Mouse (Mus musculus) 3134 (cell line): ENCODE results near the gene Cdh18.
"Not testable (repeated sequence)": the region's sequence is repeated elsewhere in the genome, so short reads cannot be mapped to it uniquely, and the experiment has no call there.

Experiments used
- DNase-seq: peaks from one replicate; pipeline ENCODE4 v3.0.0-alpha.2; 2011; ENCODE audit warnings: low spot score; ENCODE audit not compliant: insufficient read length; ENCODE audit errors: extremely low read depth

The Cdh18 gene

DNA sequence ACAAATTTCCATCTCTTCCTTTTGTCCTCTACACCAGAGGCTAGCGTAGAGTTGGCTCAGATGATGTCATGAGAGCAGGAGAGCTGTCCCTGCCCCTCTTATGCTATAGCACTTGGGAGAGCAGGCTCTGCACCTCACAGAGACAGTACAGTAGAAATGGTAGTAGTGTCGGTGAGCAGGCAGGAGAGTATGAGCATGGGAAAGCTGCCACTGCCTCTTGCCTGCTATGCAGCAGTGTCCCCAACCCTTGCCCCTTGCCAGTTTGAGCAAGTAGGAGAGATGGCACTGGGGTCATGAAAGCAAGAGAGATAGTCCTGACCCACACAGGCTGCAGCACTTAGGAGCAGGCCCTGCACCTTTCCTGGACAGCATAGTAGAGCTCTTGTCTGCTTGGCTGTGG lies 607.1 kb downstream of the Cdh18 start:
- no peak for DNase-seq

- DNase-seq = no peak
Observed at GRCm38 (mm10) chr15:23164869-23165268, 616.0 kb downstream of the Cdh18 start.

- no peak for DNase-seq
Observed at GRCm38 (mm10) chr15:23174623-23175022, 625.8 kb downstream of the Cdh18 start.

GRCm38 (mm10) chr15:23212068-23212467 lies 663.2 kb downstream of the Cdh18 start:
- DNase-seq = no peak

GRCm38 (mm10) chr15:23230616-23231015 lies 681.8 kb downstream of the Cdh18 start:
- no peak for DNase-seq

DNA sequence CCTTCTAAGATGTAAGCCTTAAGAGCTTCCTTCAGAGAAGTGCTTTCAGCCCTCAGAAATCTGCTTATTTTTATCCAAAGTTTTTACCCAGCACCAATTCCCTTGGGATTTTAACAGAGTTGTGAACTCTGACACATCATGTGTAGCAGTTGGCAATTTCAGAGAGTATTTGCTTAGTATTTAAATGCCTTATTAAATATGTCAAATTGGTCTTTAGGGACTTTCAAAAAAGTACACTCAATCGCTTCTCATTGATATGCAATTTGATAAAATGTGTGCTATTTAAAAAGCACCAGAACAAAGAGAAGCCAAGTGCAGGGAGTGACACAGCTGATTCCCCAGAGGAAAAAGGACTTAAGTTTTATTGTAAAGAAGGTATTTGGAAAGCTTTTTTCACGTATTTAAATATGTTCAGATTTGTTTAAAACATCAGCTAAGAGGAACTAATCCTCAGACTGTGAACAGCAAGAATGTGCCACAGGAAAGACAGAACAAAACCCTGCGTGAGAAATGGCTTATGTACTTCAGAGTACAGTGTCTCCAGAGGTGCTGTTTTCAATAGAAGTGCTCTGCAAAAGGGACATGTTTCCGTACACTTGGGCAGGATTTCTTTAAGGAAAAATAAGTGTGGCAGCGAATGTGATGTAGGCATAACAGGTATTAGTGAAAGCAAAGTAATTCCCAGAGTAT lies 709.1 kb downstream of the Cdh18 start:
- DNase-seq = no peak

- no peak for DNase-seq
Observed at GRCm38 (mm10) chr15:23278421-23278820, 729.6 kb downstream of the Cdh18 start.

GRCm38 (mm10) chr15:23305018-23305417 lies 756.2 kb downstream of the Cdh18 start:
- no peak for DNase-seq

GRCm38 (mm10) chr15:23316766-23317165 lies 767.9 kb downstream of the Cdh18 start:
- no peak for DNase-seq

- DNase-seq = no peak
Observed at GRCm38 (mm10) chr15:23317409-23317808, 768.6 kb downstream of the Cdh18 start.

DNA sequence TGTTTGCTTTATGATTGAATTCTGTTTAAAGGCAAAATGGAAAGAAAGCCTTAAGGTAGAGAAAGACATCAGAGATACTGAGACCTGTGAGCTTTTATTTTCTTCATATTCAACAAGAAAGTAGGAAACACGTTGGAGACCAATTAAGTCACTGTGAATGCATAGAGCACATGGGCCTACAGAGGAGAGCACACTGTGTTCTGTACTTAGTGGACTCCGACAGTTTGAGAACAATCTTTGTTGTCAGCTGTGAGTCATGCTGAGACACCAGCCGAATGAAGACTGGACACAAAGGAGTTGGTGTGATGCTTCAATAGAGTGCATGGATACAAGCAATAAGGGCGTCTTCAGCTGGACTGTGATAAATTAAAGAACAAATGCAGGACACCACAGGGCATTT lies 791.5 kb downstream of the Cdh18 start:
- DNase-seq = not testable (repeated sequence)

DNA sequence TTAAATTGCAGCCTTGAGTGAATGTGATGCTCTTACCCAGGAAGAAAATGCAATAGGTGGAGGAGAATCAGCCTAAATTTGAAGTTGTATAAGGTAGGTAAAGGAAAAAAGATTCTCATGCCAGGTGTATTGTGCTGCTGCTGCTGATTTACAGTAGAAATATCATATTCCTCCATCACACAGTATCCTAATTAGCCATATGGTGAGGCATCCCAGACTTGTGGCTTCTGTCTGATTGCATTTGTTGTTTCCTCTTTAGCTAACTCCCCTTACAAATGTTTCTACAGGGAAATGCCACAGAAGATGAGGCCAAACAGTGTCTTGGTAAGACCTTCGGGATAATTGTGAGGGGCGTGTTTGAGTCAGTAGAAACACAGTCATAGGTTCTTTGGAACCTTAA lies 802.3 kb downstream of the Cdh18 start:
- no peak for DNase-seq

GRCm38 (mm10) chr15:23366325-23366724 lies 817.5 kb downstream of the Cdh18 start:
- no peak for DNase-seq

- no peak for DNase-seq
Observed at GRCm38 (mm10) chr15:23367712-23368111, 818.9 kb downstream of the Cdh18 start.

GRCm38 (mm10) chr15:23378016-23378750 lies 829.4 kb downstream of the Cdh18 start:
- DNase-seq = no peak

DNA sequence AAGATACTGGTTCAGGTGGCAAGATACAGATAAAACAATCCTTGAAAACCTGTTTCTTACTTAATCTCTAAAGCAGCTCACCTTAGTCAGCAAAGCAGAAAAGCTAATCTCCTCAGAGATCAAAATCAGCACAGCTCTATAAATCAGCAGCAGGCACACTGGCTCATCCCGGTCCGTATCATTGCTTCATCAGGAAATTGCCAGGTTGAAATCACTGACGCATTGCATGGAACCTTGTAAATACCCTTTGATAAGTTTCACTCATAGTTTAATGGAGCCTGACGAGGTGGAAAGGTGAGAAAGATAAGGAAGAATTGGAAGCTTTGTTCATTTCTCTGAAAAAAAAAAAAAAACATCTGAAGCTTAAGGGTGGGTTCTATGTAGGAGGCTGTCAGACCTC lies 837.0 kb downstream of the Cdh18 start:
- no peak for DNase-seq

GRCm38 (mm10) chr15:23396646-23397045 lies 847.8 kb downstream of the Cdh18 start:
- DNase-seq = no peak

- DNase-seq = no peak
Observed at GRCm38 (mm10) chr15:23403792-23404191, 855.0 kb downstream of the Cdh18 start.

DNA sequence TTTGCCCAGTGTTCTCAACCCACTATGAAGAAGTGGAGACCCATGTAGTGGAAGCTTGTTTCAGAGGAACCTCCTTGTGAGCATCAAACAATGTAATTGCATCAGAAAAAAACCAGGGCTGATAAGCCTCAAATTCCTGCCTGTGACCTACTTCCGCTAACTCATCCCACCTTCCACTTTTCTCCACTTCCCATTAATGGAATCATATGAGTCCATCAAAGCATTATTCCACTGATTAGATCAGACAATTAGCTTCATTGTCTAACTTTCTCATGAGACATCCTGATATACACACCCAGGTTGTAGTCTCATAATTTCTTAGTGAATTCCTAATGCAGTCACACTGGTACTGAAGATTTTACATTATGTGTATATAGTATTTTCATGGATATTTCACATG lies 859.4 kb downstream of the Cdh18 start:
- no peak for DNase-seq

DNA sequence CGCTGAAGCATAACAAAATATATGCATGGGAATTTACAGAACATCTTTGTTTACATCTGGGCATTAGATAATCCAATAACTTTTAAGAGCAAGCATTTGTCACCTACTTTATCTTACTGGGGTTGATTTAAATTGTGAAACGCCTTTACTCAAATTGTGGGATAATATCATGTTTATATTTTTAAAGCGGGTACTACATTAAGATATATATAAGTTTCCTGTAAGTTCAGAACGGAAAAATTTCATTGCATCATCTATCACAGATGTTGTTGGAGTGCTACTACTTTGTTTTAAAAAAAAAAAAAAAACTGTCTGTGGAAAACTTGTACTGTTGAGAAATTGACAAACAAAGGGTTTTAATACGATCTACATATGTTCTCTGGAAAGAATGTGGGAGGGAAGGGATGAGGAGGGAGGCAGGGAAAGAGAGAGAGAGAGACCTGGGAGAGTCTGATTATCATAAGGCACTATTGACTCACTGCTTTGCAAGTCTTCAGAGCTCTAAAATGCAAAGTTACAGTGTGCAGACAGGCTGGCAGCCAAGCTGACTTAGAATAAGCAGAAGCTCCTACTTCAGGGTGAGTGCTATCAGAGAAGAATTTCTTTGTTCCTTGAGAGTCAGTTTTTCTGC lies 867.7 kb downstream of the Cdh18 start:
- DNase-seq = no peak

DNA sequence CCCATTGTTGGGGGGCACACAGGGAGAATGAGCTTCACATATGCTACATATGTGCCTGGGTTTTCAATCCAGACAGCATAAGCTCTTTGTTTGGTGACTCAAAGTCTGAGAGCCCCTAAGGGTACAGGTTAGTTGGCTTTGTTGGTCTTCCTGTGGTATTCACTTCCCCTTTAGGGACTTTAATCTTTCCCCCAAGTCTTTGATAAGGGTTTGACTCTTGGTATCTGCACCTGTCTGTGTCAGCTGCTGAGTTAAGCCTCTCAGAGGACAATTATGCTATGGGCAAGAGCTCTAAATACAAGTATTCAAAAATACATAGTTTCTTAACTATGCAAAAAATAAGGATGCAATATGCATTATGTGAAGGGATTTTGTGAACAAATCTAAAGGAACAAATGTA lies 869.3 kb downstream of the Cdh18 start:
- no peak for DNase-seq

DNA sequence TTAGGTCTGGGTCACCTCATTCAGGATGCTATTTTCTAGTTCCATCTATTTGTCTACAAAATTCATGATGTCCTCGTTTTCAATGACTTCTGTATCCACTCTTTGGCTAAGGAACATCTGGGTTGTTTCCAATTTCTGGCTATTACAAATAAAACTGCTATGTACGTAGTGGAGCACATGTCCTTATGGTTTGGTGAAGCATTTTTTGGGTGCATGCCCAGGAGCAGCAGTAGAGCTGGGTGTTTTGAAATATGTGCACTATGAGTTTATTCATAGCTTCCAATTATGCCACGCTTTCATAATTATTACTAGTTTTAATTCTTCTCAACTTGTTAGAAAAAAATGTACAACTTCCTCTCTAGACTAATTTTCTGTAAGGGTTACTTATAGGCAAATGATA lies 871.2 kb downstream of the Cdh18 start:
- DNase-seq = no peak
